Mouse (Mus musculus) urinary bladder, adult 2 months (tissue): ENCODE results near the gene Capn7. TPM values are rescaled to one million over a fixed set of nuclear protein-coding genes. Genes with fewer than 3 reads are reported as not detected.

Experiments
- DNase-seq: peaks from one replicate; pipeline ENCODE4 v3.0.0; 2022; ENCODE audit warnings: low spot score
- polyA plus RNA-seq: library from polyadenylated mRNA; depleted of rRNA; stranded (reverse); fragments of >200 nt; gene quantifications from 2 replicates; pipeline ENCODE4 v1.2.3, GENCODE M21; 2012; rRNA removed

Gene Capn7
- 29.0 and 34.9 TPM in 2 replicates for polyA plus RNA-seq

DNA sequence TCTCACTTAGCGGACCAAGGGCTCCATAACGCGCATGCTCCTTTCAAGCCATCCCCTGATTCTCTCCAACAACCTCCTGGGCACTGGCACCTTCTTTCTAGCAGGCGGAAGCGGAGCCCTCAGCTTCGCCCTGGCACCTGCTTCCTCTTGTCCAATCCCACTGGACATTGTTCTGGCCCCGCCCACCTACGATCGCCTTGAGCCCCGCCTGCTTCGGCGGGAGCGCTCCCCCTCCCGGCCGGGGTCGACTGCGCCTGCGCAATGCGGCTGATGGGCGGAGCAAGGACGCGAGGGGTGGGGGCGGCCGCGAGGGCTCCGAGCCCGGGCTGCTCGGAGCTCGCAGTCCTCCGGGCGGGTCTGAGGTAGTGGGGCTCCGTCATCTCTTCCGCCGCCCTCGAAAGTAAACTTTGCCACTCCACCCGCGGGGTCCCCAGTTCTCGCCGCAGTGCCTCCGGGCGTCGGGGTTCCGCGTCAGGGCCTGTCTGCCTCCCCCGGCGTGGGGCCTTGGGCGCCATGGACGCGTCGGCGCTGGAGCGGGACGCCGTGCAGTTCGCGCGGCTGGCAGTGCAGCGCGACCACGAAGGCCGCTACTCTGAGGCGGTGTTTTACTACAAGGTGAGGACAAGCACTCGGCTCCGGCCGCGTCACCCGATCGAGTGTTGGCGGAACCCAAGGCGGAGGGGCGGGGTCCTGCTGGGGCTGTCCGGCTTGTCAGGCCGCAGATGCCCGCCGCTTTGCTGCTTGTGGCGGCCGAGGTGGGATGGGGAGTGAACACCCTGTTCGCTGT is at the start of gene Capn7:
TSS of gene Capn7 (plus strand) at position 270 of the 787 bp plus-strand sequence.
- DNase-seq: peak; percentile 99

DNA sequence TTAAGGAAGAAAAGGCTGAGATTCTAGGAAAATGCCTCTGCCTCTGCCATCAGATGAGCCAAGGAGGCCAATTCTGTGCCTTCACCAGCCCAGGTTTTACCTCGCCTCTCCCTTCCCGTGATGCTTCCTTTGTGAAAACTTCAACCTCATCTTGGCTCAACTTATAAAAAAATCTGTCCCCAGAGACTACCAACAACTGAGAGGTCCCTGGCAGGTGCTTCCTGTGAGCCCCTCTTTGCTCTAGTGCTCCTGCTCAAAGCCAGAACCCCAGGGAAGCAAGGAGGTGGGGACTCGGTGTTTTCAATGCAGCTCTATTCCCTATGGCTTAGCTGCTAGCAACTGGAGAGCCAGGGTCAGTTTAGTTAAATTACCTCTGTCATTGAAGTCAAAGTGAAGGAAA is 23.2 kb upstream of the Capn7 start:
- DNase-seq: no peak

DNA sequence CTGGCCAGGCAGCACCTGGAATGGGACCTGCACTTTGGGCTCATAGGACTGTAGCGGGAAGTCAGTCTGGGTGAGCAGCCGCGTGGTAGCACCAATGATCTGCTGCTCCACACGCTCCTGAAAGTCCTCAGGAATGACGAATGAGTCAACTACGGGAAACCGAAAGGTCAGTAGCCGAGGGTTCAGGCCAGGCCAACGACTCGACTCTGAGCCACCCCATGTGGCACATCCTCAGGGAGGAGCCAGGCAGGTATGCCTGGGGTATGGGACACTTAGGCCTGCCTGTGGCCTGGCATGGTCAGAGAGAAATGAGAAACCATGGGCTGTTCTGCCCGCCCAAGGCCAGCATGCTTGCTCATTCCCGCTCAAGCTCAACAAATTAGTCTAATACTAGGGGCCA is 19.8 kb upstream of the Capn7 start:
- DNase-seq: no peak

DNA sequence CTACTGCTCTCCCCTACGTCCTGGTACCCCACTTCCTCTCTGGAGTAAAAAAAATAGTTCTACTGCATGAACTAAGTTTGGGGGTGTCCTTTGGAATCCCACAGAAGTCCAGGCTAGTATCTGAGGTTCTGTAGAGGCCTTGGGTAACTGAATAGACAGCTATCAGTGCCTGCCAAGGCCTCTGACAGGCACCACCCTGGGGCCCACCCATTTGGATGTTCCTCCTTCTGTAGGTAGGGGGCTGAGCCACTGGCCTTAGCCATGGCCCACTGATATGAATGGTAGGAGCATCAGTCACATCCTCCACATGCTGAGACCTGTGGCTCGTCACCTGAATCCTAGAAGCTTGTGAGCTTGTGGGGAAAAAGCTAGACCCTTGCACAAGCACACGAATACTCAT is 18.7 kb upstream of the Capn7 start:
- no peak for DNase-seq

DNA sequence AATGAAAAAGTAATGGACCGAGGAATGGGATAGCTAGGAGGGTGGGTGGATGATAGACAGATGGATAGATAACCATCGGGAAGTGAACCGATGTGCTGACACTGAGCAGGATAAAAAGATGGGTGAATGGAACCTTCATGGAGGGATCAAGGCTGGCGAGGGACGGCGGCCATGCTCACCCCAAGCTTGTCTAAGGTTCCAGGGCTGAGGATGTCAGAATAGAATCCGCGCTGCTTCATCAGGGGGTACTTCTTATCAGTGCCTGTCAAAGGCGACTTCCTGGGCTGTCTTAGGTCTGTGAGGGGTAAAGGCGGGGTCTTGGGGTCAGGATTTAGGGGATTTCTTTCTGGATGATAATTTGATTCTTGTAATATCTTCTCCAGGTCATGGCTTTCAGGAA is 16.9 kb upstream of the Capn7 start:
- DNase-seq: no peak

DNA sequence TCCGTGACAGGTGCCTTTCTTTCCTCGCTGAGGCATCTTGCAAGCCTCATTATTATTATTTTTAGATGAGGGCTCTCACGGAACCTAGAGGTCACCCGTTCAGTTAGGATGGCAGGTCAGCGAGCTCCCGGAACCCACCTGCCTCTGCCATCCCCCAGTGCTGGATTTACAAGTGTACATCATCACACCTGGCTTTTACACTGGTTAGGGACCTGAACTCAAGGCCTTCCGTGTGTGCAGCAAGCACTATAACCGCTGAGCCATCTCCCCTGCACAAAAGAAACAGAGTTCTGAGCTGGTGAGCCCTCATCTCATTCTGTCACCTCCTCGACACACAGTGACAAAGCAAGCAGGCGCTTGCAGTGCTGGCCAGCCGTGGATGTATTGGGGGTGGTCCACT is 15.3 kb upstream of the Capn7 start:
- no peak for DNase-seq

DNA sequence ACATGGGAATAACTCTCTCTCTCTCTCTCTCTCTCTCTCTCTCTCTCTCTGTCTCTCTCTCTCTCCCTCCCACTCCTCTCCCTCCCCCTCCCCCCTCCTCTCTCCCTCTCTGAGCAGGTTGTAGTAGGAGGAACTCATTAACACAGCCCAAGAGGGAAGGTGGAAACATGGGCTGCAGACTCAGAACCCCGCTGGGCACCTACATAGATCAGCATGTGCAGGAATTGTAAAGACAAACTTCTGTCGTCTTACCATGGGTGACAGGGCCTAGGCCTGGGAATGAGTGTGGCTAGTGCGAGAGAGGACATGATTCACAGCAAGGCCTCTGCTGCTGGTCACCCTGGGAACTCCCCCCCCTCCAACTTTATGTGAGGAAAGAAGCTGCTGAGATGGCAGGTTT is 14.2 kb upstream of the Capn7 start:
- DNase-seq: peak; percentile 9

DNA sequence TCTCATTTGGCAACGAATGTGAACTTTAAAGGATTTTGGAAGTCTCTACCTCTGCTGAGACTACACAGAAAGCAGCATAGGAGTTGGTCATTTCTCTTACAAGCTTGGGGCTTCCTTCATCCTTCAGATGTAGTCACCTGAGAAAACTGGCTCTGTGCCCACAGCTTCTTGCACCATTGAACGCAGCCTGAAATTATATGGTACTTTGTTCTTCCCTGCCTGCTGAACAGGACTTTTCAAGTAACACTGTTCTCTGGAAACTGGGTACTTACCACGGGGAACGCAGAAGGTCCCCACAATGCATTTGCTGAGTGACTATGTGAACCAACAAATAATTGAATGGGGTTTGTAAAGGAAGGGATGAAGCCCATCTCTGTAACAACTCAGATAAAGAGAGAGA is 13.2 kb upstream of the Capn7 start:
- DNase-seq: no peak

DNA sequence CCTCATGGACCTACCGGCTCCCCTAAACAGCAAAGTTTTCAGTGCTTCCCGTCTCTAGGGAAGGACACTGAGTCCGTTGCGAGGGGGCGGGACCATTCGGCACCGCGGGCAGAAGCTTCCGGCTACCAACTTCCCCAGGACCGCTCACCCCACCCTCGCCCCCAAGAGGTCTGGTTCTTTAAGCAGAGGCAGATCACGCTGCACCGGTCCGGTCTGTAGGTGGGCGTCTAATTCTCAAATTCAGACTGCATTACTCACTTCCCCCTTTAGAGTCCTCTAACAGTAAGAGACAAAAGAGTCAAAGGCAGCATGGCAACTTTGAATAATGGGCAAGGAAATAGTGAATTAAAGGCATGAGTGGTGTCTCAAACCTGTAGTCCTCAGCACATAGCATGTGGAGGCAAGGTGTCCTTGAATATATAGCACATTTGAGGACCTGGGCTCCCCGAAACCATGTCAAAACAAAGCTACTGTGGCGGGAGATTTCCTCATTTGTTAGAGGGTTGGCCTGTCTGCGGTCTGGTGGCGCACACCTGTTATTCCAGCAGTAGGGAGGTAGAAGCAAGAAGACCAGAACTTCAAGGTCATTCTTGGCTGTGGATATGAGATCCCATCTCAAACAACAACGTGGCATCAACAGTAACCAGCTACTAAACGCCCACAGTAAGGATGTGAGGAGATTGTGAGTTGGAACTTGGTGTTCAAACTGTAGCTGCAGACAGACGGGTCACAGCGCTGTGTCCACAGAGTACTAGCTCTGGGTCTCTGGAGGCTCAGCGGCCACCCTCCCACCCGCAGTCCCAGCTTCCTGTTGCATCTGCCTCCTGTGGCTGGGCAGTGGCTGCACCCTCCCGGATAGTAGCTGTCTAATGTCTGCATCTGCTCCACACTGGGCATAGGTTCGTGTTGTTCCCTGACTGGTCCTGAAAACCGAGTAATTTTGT is 12.3 kb upstream of the Capn7 start, which contains the start of gene Dnah1:
TSS of gene Dnah1 (minus strand) at position 48 of the 944 bp plus-strand sequence.
- no peak for DNase-seq

DNA sequence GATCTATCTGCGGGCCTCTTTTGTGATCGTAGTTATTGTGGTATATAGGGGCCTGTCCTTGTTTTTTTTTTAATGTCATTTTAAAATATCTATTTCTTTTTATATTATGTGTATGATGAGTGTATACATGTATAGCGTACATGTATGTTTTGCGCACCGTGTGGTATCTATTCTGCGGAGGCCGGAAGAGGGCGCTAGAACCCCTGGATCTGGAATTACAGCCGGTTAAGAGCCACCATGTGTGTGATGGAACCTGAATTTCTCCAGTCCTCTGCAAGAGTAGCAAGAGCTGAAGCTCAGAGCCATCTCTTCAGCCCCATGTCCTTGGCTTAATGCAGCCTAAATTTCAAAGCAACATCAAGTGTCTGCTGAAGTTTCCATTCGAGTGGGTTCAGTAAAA is 11.6 kb upstream of the Capn7 start:
- DNase-seq: no peak

DNA sequence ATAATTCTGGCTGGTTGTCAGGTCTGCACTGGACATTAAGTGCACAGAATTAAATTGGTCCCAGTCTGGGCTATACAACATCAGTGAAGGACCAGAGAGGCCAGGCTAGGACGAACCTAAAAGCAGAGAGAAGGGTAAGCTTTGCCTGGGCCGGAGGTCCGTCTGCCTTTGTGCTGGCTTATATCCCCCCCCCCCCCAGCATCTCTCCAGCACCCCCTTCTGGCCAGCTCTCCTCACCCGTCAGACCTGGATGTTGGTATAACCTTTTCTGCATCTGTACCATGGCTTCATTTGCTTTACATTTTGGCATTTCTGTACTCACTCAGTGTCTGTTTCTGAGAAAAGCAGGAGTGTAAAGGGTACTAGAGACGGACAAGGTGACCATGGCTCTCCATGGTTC is 10.9 kb upstream of the Capn7 start:
- DNase-seq: no peak

DNA sequence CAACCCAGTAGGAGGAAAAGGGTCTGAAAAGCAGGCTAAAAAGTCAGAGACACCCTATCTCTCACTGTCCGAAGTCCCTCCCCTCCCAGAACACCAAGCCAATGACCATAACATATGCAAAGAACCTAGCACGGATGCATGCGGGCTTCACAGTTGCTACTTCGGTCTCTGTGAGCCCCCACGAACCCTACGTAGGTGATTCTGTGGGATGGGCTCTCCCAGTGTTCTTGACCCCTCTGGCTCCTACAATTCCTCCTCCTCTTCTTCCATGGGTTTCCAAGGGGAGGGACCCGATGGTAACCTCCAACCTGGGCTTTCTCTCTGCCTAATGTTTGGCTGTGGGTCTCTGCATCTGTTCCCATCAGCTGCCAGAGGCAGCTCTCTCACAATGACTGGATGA is 9.7 kb upstream of the Capn7 start:
- DNase-seq: no peak

DNA sequence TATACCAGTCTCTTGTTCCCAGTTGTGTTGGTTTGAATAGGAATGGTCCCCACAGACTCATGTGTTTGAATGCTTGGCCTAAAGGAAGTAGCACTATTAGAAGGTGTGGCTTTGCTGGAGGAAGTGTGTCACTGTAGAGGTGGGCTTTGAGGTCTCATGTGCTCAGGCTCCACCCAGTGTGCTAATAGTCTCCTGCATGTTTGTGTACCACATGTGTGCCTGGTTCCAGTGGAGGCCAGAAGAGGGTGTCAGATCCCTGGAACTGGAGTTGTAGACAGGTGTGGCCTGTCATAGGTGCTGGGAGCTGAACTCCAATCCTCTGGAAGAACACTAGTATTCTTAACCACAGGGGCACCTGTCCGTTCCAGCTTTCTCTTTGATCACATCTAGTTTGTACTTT is 9.2 kb upstream of the Capn7 start:
- no peak for DNase-seq

DNA sequence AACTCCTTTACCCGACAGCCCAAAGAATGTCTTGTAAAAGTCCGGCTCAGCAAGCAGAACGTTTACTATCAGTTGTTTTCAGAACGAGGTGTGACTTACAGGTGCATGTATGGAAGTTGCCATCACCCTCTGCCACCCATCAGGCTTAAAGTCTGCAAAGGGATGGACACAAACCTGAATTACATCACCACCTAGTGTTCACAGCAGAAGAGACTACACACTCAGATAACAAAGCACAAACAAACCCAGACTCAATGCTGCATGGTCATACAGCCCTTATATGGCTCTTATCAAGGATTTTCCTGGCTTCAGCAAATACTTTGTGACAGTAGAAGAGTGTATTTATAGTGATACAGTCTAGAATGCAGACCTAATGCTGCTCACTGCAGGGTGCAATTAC is 8.8 kb upstream of the Capn7 start:
- DNase-seq: no peak

DNA sequence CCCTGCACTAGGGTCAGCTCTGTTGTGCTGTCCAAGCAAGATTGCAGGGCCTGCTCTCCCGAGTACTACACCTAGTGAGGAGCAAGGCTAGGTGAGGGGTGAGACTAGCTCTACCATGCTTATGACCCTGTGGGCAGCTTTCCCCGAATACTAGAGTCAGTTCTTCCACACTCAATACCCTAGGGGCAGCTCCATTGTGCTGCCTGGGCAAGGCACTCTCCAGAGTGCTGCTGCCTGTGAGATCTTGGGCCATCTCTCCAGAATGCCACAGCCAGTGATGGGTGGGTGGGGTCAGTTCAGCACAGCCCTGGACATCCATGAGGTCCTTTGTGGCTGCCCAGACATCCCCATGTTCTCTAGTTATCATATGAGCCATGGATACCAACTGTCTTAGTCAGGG is 6.7 kb upstream of the Capn7 start:
- DNase-seq: no peak

DNA sequence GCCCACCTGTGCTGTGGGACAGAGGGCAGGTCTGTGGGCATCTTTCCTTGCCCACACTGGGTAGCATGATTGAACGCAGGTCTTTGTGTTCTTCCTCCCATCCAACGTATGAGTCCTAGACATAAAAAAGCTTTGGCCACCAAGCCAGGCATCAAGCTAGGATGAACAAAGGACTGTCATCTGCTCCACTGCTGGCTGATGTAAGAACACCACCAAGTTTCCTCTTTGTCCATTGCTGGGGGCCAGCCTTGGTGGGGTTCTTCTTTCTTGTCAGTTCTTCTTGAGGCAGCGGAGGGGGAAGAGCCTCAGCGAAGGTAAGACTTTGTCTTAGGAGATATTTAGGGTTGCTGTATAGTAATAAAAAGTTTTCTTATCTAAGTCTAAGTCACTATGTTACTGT is 5.5 kb upstream of the Capn7 start:
- DNase-seq: no peak

DNA sequence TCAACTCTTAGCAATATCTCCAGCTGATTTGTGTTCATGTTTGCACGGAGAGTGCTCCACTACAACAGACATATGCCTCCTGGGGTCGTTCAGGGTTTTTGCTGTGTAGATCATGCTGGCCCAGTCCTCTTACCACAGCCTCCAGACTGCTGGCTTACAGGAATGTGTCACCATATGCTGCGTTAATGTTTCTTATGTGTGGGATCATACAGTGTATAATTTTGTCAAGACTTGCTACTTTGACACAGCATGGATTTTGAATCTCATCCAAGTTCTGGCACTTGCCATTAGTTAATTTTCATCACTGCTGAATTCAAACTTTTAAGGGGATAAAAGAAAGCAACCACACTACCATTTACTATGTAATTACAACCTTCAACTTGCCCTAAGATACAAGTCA is 673 bp upstream of the Capn7 start:
- no peak for DNase-seq

DNA sequence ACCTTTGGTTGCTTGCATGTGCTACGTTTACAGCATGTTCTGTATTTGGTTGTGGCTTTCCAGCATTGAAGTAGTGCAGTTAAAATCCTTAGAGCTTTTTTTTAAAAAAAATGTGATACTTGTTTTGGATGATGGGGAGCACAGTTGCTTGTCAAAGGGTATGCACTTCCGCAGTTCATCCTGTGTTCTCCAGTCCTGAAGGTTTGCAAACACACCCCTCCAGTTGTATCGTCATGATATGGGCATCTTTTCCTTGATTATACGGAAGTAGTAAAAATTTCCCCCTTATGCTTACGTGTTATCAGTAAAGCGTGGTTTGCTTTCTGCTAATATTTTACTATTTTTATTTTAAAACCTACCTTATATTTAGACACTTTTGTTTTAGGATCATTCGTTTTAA is 968 bp downstream of the Capn7 start:
- no peak for DNase-seq

DNA sequence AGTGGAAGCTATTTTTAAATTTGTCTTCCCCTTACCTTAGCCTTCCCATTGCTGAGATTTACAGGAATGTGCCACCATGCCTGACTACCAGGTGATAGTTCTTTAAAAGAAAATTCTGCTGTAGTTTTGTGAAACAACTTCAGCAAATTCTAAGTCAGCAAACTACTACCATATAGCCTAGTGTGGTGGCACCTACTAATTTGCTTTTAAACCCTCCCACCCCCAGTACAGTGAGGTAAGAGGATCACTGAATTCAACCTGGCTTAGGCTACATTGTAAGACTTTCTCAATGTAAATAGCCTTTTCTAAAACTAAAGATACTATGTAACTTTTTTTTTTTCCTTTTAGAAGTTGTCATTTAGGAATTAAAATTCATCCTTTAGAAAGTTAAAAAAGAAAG is 1.5 kb downstream of the Capn7 start:
- no peak for DNase-seq

DNA sequence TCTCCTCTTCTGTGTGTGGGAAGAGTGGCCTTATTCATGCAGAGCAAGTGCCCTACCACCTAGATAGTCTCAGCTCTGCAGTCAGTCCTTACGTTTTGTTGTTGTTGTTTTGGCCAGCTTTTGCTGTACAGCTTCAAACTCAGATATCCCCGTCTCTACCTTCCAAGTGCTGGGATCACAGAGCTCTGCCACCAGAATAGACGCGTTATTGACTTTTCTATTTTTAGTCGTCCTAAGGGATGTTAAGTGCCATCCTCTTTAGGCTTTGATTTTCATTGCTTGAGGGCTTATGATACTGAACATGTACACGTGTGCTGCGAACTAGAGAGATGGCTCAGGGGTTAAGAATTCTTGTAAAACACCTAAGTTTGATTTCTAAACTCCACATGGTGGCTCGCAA is 6.8 kb downstream of the Capn7 start:
- DNase-seq: no peak

DNA sequence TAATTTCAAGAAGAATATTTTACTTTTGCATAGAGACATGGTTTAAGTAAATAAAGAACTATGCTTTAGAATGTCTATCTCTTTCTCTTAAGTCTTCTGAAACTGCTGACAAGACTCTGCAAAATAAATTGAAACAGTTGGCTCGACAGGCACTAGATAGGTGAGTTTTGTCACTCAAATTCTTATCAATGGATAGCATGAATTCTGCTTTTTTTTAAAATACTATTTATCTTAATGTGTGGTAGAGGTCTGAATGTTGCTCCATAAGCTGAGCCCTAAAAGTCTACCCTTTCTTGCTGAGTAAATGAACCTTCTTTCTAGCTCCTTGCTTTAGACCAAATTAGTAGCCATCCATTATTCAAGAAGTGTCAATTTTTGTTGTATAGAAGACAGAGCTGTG is 8.9 kb downstream of the Capn7 start:
- DNase-seq: no peak

DNA sequence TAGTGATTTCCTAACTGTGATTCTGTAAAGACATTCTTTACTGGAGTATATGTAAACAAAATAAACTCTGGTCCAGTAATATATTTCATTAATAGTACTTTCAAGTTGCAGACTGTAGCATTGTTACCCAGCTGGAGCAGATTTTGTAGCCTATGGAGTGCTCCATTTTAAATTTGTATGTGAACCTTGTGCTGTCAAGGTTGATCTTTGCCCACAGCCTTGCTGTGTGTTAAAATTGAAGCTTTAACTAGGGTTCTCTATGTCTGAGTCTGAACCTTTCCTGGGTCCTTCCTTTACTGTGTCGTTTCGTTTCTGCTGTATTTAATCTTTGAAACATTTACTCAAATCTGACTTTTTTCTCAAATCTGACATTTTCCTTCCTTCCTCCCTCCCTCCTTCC is 25.8 kb downstream of the Capn7 start:
- no peak for DNase-seq

DNA sequence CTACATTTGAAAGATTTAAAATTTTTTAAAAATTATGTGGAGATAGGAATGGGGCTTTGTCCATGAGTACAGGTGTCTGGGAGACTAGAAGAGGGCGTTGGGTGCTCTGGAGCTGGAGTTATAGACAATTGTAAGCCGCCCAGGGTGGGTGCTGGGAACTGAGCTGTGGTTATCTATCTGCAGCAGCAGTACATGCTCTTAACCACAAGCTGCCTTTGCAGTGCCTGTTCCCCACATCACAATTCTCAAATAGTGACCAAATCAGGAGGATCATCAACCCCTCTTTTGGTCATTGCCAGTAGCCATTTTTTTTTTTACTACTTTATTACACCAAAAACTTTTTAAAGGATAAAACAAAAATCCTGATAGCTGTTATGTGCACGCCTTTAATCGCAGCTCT is 28.2 kb downstream of the Capn7 start:
- no peak for DNase-seq
